Mouse (Mus musculus) hindbrain, embryonic 16.5 days (tissue): Measurements from ENCODE around the gene Tcn2. TPM values are rescaled to one million over a fixed set of nuclear protein-coding genes. Genes with fewer than 3 reads are reported as not detected.
"Not testable (repeated sequence)": the region's sequence is repeated elsewhere in the genome, so short reads cannot be mapped to it uniquely, and the experiment has no call there.

ENCODE experiments used
- ATAC-seq: fragments of 200-750 bp; cut with Nextera tagmentation; 2 replicates; pipeline ENCODE4 v1.8.0; 2017; ENCODE audit warnings: moderate TSS enrichment, moderate library complexity
- H3K27ac ChIP-seq: fragments of 300-500 bp; sonication (generic); 2 replicates; pipeline ENCODE4 v1.5.1; 2014; ENCODE audit warnings: low read depth, mild to moderate bottlenecking, control low read depth, low read length, moderate library complexity
- H3K27me3 ChIP-seq: fragments of 300-500 bp; sonication (generic); replicated peaks from 2 replicates; pipeline ENCODE4 v1.6.1; 2014; ENCODE audit warnings: low read length; ENCODE audit not compliant: control insufficient read depth, insufficient read depth
- H3K36me3 ChIP-seq: fragments of 300-500 bp; sonication (generic); 2 replicates; pipeline ENCODE4 v1.6.1; 2014; ENCODE audit warnings: mild to moderate bottlenecking, low read length, moderate library complexity, mixed read lengths; ENCODE audit not compliant: control insufficient read depth, insufficient read depth
- H3K4me1 ChIP-seq: fragments of 300-500 bp; sonication (generic); 2 replicates; pipeline ENCODE4 v1.6.1; 2014; ENCODE audit warnings: low read depth, low read length; ENCODE audit not compliant: control insufficient read depth, insufficient read depth
- H3K4me2 ChIP-seq: fragments of 300-500 bp; sonication (generic); 2 replicates; pipeline ENCODE4 v1.6.1; 2014; ENCODE audit warnings: mild to moderate bottlenecking, low read length, control low read depth, moderate library complexity
- H3K4me3 ChIP-seq: fragments of 300-500 bp; sonication (generic); 2 replicates; pipeline ENCODE4 v1.5.1; 2014; ENCODE audit warnings: mild to moderate bottlenecking, low read length, control low read depth, moderate library complexity
- H3K9ac ChIP-seq: fragments of 300-500 bp; sonication (generic); 2 replicates; pipeline ENCODE4 v1.6.1; 2014; ENCODE audit warnings: low read depth, mild to moderate bottlenecking, control low read depth, low read length, moderate library complexity
- H3K9me3 ChIP-seq: fragments of 300-500 bp; sonication (generic); 2 replicates; pipeline ENCODE4 v1.6.1; 2014; ENCODE audit warnings: mild to moderate bottlenecking, low read length, moderate library complexity; ENCODE audit not compliant: control insufficient read depth
- WGBS: fragments of 180-500 bp; shearing (Covaris S2); extraction: QIAGEN DNeasy Blood & Tissue Kit; methylation state at CpG from one replicate; pipeline ENCODE4 v1.1.7; 2014; 5-methylcytosine and 5-hydroxymethylcytosine counted together
- polyA plus RNA-seq: library from polyadenylated mRNA; unstranded; fragments of >200 nt; fragmentation: Nextera tagmentation; extraction: Ambion mirVana; gene quantifications from 2 replicates; pipeline ENCODE4 v1.2.1, GENCODE M21; 2015

Tcn2 gene
- polyA plus RNA-seq, 1 experiment from 2014 or later = 30.8 TPM

DNA sequence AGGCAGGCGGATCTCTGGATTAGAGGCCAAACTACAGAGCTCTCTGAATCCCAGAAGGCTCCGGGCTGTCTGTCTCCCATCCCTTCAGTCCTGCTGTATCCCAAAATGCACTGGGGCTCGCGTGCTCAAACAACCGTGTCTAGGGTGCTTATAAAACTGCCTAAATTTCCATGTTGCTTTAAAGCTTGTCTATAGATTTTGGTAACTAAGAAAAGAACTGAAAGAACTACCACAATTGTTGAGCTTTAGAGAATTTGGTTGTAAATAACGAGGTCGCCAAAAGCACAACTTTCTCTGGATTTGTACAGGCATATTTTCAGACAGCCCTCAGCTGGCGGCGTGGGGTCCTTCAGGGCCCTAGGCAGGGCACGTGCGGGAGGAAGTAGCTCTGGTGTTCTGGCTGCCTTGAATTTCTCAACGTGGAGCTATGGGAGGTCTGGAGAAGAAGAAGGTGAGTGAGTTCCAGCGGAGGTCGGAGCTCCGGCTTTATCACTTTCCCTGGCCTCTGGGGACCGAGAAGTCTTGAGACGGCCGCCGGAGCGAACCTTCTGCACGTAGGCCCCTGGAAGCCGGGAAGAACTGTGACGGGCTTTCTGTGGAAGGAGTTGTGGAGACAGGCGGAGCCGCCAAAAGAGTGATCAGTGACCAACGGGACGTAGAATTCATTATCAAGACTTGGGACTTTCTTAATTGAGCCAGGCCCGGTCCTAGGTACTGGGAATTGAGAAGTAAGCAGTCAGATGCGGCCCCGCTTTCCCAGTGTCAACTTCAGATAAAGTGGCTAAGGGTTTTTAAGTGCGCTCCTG, 31.9 kb upstream of the Tcn2 start, which contains the start of gene Pes1:
Gene Pes1, plus strand, starts transcription at position 366 of the 806 bp plus-strand sequence.
- no peaks in the 10 kb centered on the region for H3K27me3 ChIP-seq
- under 1% methylated on average over 31 of the region's 31 CpGs for WGBS
- peak within 1 kb of the TSS; percentile 63 for H3K4me2 ChIP-seq
- H3K4me1 ChIP-seq = peaks cover 19% of the 10 kb centered on the region
- ATAC-seq = peak; percentile 96
- peak within 1 kb of the TSS; percentile 55 for H3K27ac ChIP-seq
- H3K9ac ChIP-seq = peak within 1 kb of the TSS; percentile 83
- H3K4me3 ChIP-seq = peak within 1 kb of the TSS; percentile 83
- no peaks in the 10 kb centered on the region for H3K9me3 ChIP-seq
- H3K36me3 ChIP-seq = peaks cover 3% of the 10 kb centered on the region

- WGBS = 74% methylated on average over 10 of the region's 10 CpGs
- Histone ChIP-seq H3K4me1 (peaks cover 19% of the 10 kb centered on the region), H3K27me3 (no peaks in the 10 kb centered on the region), H3K4me2 (peak overlapping the region; percentile 63), H3K27ac (peak overlapping the region; percentile 36), H3K9me3 (no peaks in the 10 kb centered on the region), H3K36me3 (peaks cover 2% of the 10 kb centered on the region), H3K9ac (peak overlapping the region; percentile 83; the same call in 1 of the 2 replicates), H3K4me3 (peak overlapping the region; percentile 83)
- peak; percentile 40 for ATAC-seq
These were observed 31.2 kb upstream of the Tcn2 start for GRCm38 (mm10) chr11:3963155-3963554.

GRCm38 (mm10) chr11:3961761-3962160, 29.8 kb upstream of the Tcn2 start:
- H3K4me2 ChIP-seq = no peak overlapping the region
- no peak overlapping the region for H3K9ac ChIP-seq
- no peaks in the 10 kb centered on the region for H3K9me3 ChIP-seq
- H3K4me3 ChIP-seq = no peak overlapping the region
- H3K36me3 ChIP-seq = no peaks in the 10 kb centered on the region
- no peak for ATAC-seq
- H3K27ac ChIP-seq = no peak overlapping the region
- H3K27me3 ChIP-seq = no peaks in the 10 kb centered on the region
- 76% methylated on average over 3 of the region's 3 CpGs for WGBS
- H3K4me1 ChIP-seq = peaks cover 19% of the 10 kb centered on the region

DNA sequence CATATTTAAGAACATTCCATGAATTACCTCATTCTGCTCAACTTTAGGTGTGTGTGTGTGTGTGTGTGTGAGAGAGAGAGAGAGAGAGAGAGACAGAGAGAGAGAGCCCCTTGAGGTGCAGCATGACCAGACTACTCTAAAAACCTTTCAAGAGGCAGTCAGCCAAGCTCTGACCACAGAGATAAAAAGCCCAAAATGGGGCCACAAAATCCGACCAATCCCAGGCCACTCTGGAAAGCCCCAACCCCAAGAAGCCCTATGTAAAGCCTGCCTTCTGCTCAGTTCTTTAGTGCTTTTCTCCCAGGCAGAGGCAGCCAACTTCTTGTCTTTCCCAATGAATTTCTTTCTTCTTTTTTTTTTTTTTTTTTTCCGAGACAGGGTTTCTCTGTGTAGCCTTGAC, 28.9 kb upstream of the Tcn2 start:
- Histone ChIP-seq H3K27ac (no peak overlapping the region), H3K27me3 (no peaks in the 10 kb centered on the region), H3K4me2 (no peak overlapping the region), H3K4me1 (peaks cover 18% of the 10 kb centered on the region), H3K36me3 (no peaks in the 10 kb centered on the region), H3K9me3 (no peaks in the 10 kb centered on the region), H3K9ac (no peak overlapping the region), H3K4me3 (no peak overlapping the region)
- WGBS = 57% methylated on average over 2 of the region's 2 CpGs
- ATAC-seq = no peak

GRCm38 (mm10) chr11:3955371-3955770, 23.4 kb upstream of the Tcn2 start:
- H3K27me3 ChIP-seq, H3K4me3 ChIP-seq, H3K27ac ChIP-seq, H3K4me1 ChIP-seq, H3K9ac ChIP-seq, H3K9me3 ChIP-seq, H3K4me2 ChIP-seq, H3K36me3 ChIP-seq, ATAC-seq: not testable (repeated sequence)
- 86% methylated on average over 4 of the region's 4 CpGs for WGBS

- not testable (repeated sequence) for H3K4me1 ChIP-seq, H3K9me3 ChIP-seq, H3K4me2 ChIP-seq, H3K27me3 ChIP-seq, H3K27ac ChIP-seq, H3K36me3 ChIP-seq, H3K4me3 ChIP-seq, H3K9ac ChIP-seq, ATAC-seq
- WGBS = 78% methylated on average over 5 of the region's 5 CpGs
These were observed 22.9 kb upstream of the Tcn2 start for GRCm38 (mm10) chr11:3954876-3955275.

- no peak for ATAC-seq
- no peak overlapping the region for H3K4me3 ChIP-seq
- H3K4me1 ChIP-seq = no peaks in the 10 kb centered on the region
- H3K9me3 ChIP-seq = no peaks in the 10 kb centered on the region
- no peak overlapping the region for H3K9ac ChIP-seq
- WGBS = 6% methylated on average over 1 of the region's 1 CpGs
- no peaks in the 10 kb centered on the region for H3K27me3 ChIP-seq
- no peak overlapping the region for H3K27ac ChIP-seq
- no peaks in the 10 kb centered on the region for H3K36me3 ChIP-seq
- no peak overlapping the region for H3K4me2 ChIP-seq
These were observed 14.4 kb upstream of the Tcn2 start for GRCm38 (mm10) chr11:3946386-3946785.

DNA sequence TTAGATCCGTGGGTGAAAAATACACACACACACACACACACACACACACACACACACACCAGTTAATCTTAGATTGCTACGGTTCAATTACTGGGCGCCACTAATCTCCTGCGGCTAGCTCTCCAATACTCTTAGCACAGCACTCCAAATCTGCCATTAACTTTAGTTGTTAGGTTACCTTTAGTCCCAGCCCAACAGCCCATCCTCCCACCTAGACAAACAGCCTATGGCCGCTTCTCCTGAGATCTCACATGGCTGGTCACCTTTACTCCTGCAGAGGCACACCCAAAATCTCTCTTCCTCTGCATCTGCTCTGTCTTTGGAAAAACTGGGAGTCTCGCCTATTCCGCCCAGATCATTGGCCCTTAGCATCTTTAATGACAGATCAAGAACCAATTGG, 9.4 kb upstream of the Tcn2 start:
- Histone ChIP-seq H3K4me2 (no peak overlapping the region), H3K4me3 (no peak overlapping the region), H3K4me1 (no peaks in the 10 kb centered on the region), H3K9me3 (no peaks in the 10 kb centered on the region), H3K36me3 (no peaks in the 10 kb centered on the region), H3K9ac (no peak overlapping the region), H3K27me3 (no peaks in the 10 kb centered on the region), H3K27ac (no peak overlapping the region)
- ATAC-seq = no peak
- WGBS = 88% methylated on average over 7 of the region's 7 CpGs

DNA sequence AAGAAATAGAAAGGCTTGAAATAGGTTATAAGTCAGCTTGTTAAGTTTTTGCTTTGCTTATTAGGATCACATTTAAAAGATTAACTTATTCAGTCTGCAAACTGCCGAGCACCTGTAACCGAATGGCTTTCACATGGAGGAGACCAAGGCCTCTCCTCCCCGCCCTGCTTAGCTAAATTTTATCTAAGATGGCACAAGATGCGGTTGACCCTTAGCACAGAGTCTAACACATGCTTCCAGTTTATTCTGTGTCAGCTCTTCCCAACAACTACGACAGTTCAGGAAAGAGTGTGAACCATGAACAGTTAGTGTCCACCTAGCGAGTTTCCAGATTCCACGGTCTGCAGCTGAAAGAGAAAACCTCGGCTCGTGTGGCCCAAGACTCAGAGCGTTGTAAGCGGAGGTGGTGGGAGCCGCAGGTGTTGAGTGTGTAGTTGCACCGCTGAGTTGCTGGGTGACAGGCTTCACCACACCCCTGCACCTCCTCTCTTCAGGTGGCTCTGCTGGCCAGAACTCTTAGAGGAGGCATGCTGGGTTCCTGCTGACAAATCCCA, 5.4 kb upstream of the Tcn2 start:
- WGBS = 82% methylated on average over 13 of the region's 13 CpGs
- Histone ChIP-seq H3K9ac (no peak overlapping the region), H3K36me3 (no peaks in the 10 kb centered on the region), H3K4me1 (no peaks in the 10 kb centered on the region), H3K27me3 (no peaks in the 10 kb centered on the region), H3K9me3 (no peaks in the 10 kb centered on the region), H3K27ac (no peak overlapping the region), H3K4me3 (no peak overlapping the region), H3K4me2 (no peak overlapping the region)
- ATAC-seq = no peak
